ENCODE assay signal across 24 mouse cellular contexts in the genomic region with DNA sequence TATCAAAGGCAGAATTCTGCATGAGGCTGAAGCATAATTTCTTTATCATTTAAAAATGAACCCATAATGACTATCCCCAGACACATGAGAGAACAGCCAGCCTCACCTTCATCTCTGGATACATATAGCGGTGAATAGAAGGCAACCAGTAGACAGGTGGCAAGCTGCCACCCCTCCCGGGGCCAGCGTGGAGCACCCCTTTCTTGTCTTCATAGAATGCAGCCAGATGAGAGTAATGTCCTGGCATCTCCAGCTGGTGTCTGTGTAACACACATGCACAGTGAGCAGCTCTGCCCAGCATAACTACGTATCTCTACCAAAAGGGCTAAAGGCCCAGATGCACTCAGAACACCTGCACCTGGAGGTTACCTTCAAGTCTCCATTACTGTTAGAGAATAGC. TPM values are rescaled to one million over a fixed set of nuclear protein-coding genes. Genes with fewer than 3 reads are reported as not detected.
DNase-seq lines count a peak whose midpoint lies in the region; ATAC-seq and TF ChIP-seq lines count a peak whose summit lies in the region.
"Had no signal": no experiment of that assay in that cellular context is flagged by ENCODE, and none has a peak within 500 bp of the region (broad histone marks: within the 10 kb centered on the region; RNA-seq: fewer than 3 reads in every experiment).

No protein-coding gene starts in this region.

- no peak overlapping the region for H3K27ac ChIP-seq in hindbrain, postnatal 0 days
- no peak overlapping the region for H3K27ac ChIP-seq in hindbrain, embryonic 10.5 days
- no peak overlapping the region for H3K27ac ChIP-seq in lung, postnatal 0 days (ENCODE audit: low read length)
- H3K27ac ChIP-seq: embryonic facial prominence, embryonic 10.5 days; embryonic facial prominence, embryonic 12.5 days; forebrain, embryonic 13.5 days; forebrain, embryonic 15.5 days had no signal

- no peaks in the 10 kb centered on the region for H3K9me3 ChIP-seq in hindbrain, postnatal 0 days (ENCODE audit: low read length)
- H3K9me3 ChIP-seq in hindbrain, embryonic 10.5 days, result no peaks in the 10 kb centered on the region
- H3K9me3 ChIP-seq in lung, postnatal 0 days (ENCODE audit: low read length), result no peaks in the 10 kb centered on the region
- H3K9me3 ChIP-seq: embryonic facial prominence, embryonic 10.5 days; embryonic facial prominence, embryonic 12.5 days; forebrain, embryonic 13.5 days; forebrain, embryonic 15.5 days; G1E had no signal

- TF ChIP-seq EP300 in lung, postnatal 0 days (IDR thresholded peaks at IDR 0.05), result no peak

- no peaks in the 10 kb centered on the region for H3K27me3 ChIP-seq in hindbrain, postnatal 0 days (ENCODE audit: insufficient read depth, low read length)
- no peaks in the 10 kb centered on the region for H3K27me3 ChIP-seq in hindbrain, embryonic 10.5 days (ENCODE audit: insufficient read depth, poor library complexity, severe bottlenecking)
- H3K27me3 ChIP-seq in lung, postnatal 0 days (replicated peaks; ENCODE audit: insufficient read depth, low read length), result no peaks in the 10 kb centered on the region
- H3K27me3 ChIP-seq: CH12.LX; embryonic facial prominence, embryonic 12.5 days; forebrain, embryonic 13.5 days; forebrain, embryonic 15.5 days; Patski had no signal

- H3K9ac ChIP-seq in hindbrain, postnatal 0 days (replicated peaks; ENCODE audit: low read length), result no peak overlapping the region
- H3K9ac ChIP-seq in lung, postnatal 0 days (replicated peaks; ENCODE audit: low read depth), result no peak overlapping the region
- H3K9ac ChIP-seq: embryonic facial prominence, embryonic 12.5 days; forebrain, embryonic 13.5 days; forebrain, embryonic 15.5 days; forebrain, postnatal 0 days had no signal

- H3K4me3 ChIP-seq in hindbrain, postnatal 0 days (ENCODE audit: low read length), result no peak overlapping the region
- H3K4me3 ChIP-seq in hindbrain, embryonic 10.5 days, result no peak overlapping the region
- H3K4me3 ChIP-seq in lung, postnatal 0 days (ENCODE audit: low read depth, low read length), result no peak overlapping the region
- H3K4me3 ChIP-seq: embryonic facial prominence, embryonic 10.5 days; embryonic facial prominence, embryonic 12.5 days; forebrain, embryonic 13.5 days; forebrain, embryonic 15.5 days had no signal

- no peaks in the 10 kb centered on the region for H3K4me1 ChIP-seq in hindbrain, postnatal 0 days (ENCODE audit: insufficient read depth, low read length)
- no peaks in the 10 kb centered on the region for H3K4me1 ChIP-seq in hindbrain, embryonic 10.5 days (replicated peaks)
- no peaks in the 10 kb centered on the region for H3K4me1 ChIP-seq in lung, postnatal 0 days (ENCODE audit: insufficient read depth, low read depth, low read length)
- H3K4me1 ChIP-seq: embryonic facial prominence, embryonic 10.5 days; embryonic facial prominence, embryonic 12.5 days; forebrain, embryonic 13.5 days; forebrain, embryonic 15.5 days had no signal

- DNase-seq in cerebellum, adult 11-12 months, result peak; percentile 41
- DNase-seq in cerebellum, adult 8-10 months, result no peak
- DNase-seq in cerebellum, postnatal 10 days, result peak; percentile 58 to 61
- DNase-seq in cerebellum, adult 9-10 months, result no peak
- DNase-seq in hindbrain, postnatal 0 days (ENCODE audit: low spot score), result no peak
- no peak for DNase-seq in hindbrain, embryonic 10.5 days (ENCODE audit: low spot score)
- no peak for DNase-seq in lung, postnatal 0 days (ENCODE audit: low spot score)
- DNase-seq in lung, postnatal 10 days, result no peak
- DNase-seq: adrenal gland, adult 8-10 months; adrenal gland, postnatal 14 days; adrenal gland, postnatal 36 days; B cell, adult 2 months; cerebellum, postnatal 36 days; forebrain, postnatal 0 days had no signal

- no peak for TF ChIP-seq CTCF in hindbrain, postnatal 0 days (IDR thresholded peaks at IDR 0.05; ENCODE audit: low read depth)
- no peak for TF ChIP-seq CTCF in lung, postnatal 0 days (IDR thresholded peaks at IDR 0.05)

- WGBS in hindbrain, postnatal 0 days, result 66% methylated on average over 4 of the region's 4 CpGs
- WGBS in hindbrain, embryonic 10.5 days, result 94% methylated on average over 4 of the region's 4 CpGs
- WGBS in lung, postnatal 0 days, result 87% methylated on average over 4 of the region's 4 CpGs

- no peak overlapping the region for H3K4me2 ChIP-seq in hindbrain, postnatal 0 days (ENCODE audit: low read depth, low read length)
- no peak overlapping the region for H3K4me2 ChIP-seq in lung, postnatal 0 days (replicated peaks; ENCODE audit: low read depth, low read length)
- H3K4me2 ChIP-seq: embryonic facial prominence, embryonic 12.5 days; forebrain, embryonic 13.5 days; forebrain, embryonic 15.5 days had no signal

- 0 out of 2 replicates have a peak, but pooled peaks cover 6% of the 10 kb centered on the region for H3K36me3 ChIP-seq in hindbrain, postnatal 0 days (ENCODE audit: insufficient read depth, low read length)
- peaks cover 28% of the 10 kb centered on the region; the same call in 1 of the 2 replicates for H3K36me3 ChIP-seq in hindbrain, embryonic 10.5 days
- H3K36me3 ChIP-seq in lung, postnatal 0 days (ENCODE audit: insufficient read depth, low read length), result no peaks in the 10 kb centered on the region
- H3K36me3 ChIP-seq: G1E had no signal

- 0 out of 2 replicates have a peak, but pooled peaks have one; percentile 24 for ATAC-seq in hindbrain, postnatal 0 days
- ATAC-seq in lung, postnatal 0 days, result 0 out of 2 replicates have a peak, but pooled peaks have one; percentile 5
- ATAC-seq: activated CD4-positive, CD25-positive, alpha-beta regulatory T cell, adult 4 months; CD4-positive, CD25-positive, alpha-beta regulatory T cell, adult 4 months; forebrain, embryonic 13.5 days; forebrain, embryonic 15.5 days; forebrain, postnatal 0 days; Patski had no signal

RNA-seq across cellular contexts. Expression of gene E330009J07Rik, which starts 17.5 kb away (rescaled TPM):
- 28.0 and 29.1 TPM in 2 replicates for total RNA-seq in hindbrain, postnatal 0 days (2014; rRNA removed)
- 9.9 and 12.8 TPM in 2 replicates for polyA plus RNA-seq in hindbrain, postnatal 0 days (2015; fragmentation: Nextera tagmentation; extraction: Ambion mirVana)
- 10.1 and 12.4 TPM in 2 replicates for polyA plus RNA-seq in hindbrain, embryonic 10.5 days (2016; fragmentation: Nextera tagmentation; extraction: Ambion mirVana)
- polyA plus RNA-seq in lung, postnatal 0 days (2015; fragmentation: Nextera tagmentation; extraction: Ambion mirVana), result 7.5 and 9.8 TPM in 2 replicates

RNA-seq across cellular contexts. Expression of gene Wee2, which starts 20.5 kb away (rescaled TPM):
- 0.10 TPM in 1 of 2 replicates, not detected in the other for total RNA-seq in hindbrain, postnatal 0 days (2014; rRNA removed)
- polyA plus RNA-seq in hindbrain, postnatal 0 days (2015; fragmentation: Nextera tagmentation; extraction: Ambion mirVana), result 0.18 and 0.28 TPM in 2 replicates
- 0.21 TPM in 1 of 2 replicates, not detected in the other for polyA plus RNA-seq in hindbrain, embryonic 10.5 days (2016; fragmentation: Nextera tagmentation; extraction: Ambion mirVana)
- not detected in 2 replicates for polyA plus RNA-seq in lung, postnatal 0 days (2015; fragmentation: Nextera tagmentation; extraction: Ambion mirVana)
- total RNA-seq: adrenal gland, adult 18-20 months; adrenal gland, adult 8-10 months; adrenal gland, postnatal 14 days; adrenal gland, postnatal 36 days; CH12.LX; forebrain, postnatal 0 days had no signal
- polyA plus RNA-seq: CD4-positive, CD25-positive, alpha-beta regulatory T cell, adult 4 months; embryonic facial prominence, embryonic 10.5 days; embryonic facial prominence, embryonic 12.5 days; G1E; Patski had no signal

RNA-seq across cellular contexts. Expression of gene Ssbp1, which starts 52.8 kb away (rescaled TPM):
- total RNA-seq in hindbrain, postnatal 0 days (2014; rRNA removed), result 9.1 and 11.2 TPM in 2 replicates
- 82.5 and 90.6 TPM in 2 replicates for polyA plus RNA-seq in hindbrain, postnatal 0 days (2015; fragmentation: Nextera tagmentation; extraction: Ambion mirVana)
- 175 and 200 TPM in 2 replicates for polyA plus RNA-seq in hindbrain, embryonic 10.5 days (2016; fragmentation: Nextera tagmentation; extraction: Ambion mirVana)
- 100 and 105 TPM in 2 replicates for polyA plus RNA-seq in lung, postnatal 0 days (2015; fragmentation: Nextera tagmentation; extraction: Ambion mirVana)

Comparison
In these comparisons a context has a peak if more than half of its experiments do, and no peak if none do; other contexts are left out.
1. DNase-seq: peak in cerebellum, adult 11-12 months (single experiment) and cerebellum, postnatal 10 days (2 of 2); none in cerebellum, adult 8-10 months (single experiment), cerebellum, adult 9-10 months (single experiment), hindbrain, postnatal 0 days (single experiment), hindbrain, embryonic 10.5 days (single experiment), lung, postnatal 0 days (single experiment) and lung, postnatal 10 days (single experiment).